In genomic region chr1:56800611-56801010, GRCm38 (mm10) we compare ENCODE assay signal across 16 mouse cellular contexts.
"Had no signal": no experiment of that assay in that cellular context is flagged by ENCODE, and none has a peak within 500 bp of the region (broad histone marks: within the 10 kb centered on the region; RNA-seq: fewer than 3 reads in every experiment).

No protein-coding gene starts in this region.

- DNase-seq: kidney, adult 2 months; kidney, postnatal 25 days; liver; liver, embryonic 13.5 days; liver, postnatal 0 days; lung, postnatal 14 days; right cerebral cortex, adult 18-20 months; right cerebral cortex, postnatal 25 days had no signal

- H3K9me3 ChIP-seq: limb, embryonic 12.5 days; liver, embryonic 13.5 days; lung, embryonic 15.5 days; midbrain, embryonic 15.5 days had no signal

- H3K27ac ChIP-seq: left cerebral cortex, adult 2 months; limb, embryonic 12.5 days; liver, embryonic 13.5 days; lung, embryonic 15.5 days; macrophage; midbrain, embryonic 15.5 days; stomach, postnatal 0 days had no signal

- H3K4me1 ChIP-seq: limb, embryonic 12.5 days; liver, embryonic 13.5 days; lung, embryonic 15.5 days; megakaryocyte, embryonic 14.5 days; midbrain, embryonic 15.5 days had no signal

- H3K9ac ChIP-seq: limb, embryonic 12.5 days; liver, embryonic 13.5 days; liver, postnatal 0 days; lung, embryonic 15.5 days; midbrain, embryonic 15.5 days had no signal

- H3K4me2 ChIP-seq: limb, embryonic 12.5 days; liver, embryonic 13.5 days; lung, embryonic 15.5 days; midbrain, embryonic 11.5 days; midbrain, embryonic 15.5 days had no signal

- H3K4me3 ChIP-seq: left cerebral cortex, adult 2 months; limb, embryonic 12.5 days; liver, embryonic 13.5 days; lung, embryonic 15.5 days; megakaryocyte, embryonic 14.5 days; midbrain, embryonic 15.5 days had no signal

- H3K27me3 ChIP-seq: limb, embryonic 12.5 days; liver, embryonic 13.5 days; lung, embryonic 15.5 days; megakaryocyte, embryonic 14.5 days; midbrain, embryonic 15.5 days had no signal

- H3K36me3 ChIP-seq: liver, embryonic 13.5 days; lung, embryonic 15.5 days; midbrain, embryonic 15.5 days had no signal

- ATAC-seq: liver, postnatal 0 days; midbrain, embryonic 15.5 days had no signal
